Mouse (Mus musculus): ENCODE measurements around the gene Wdr78. TPM values are rescaled to one million over a fixed set of nuclear protein-coding genes. Genes with fewer than 3 reads are reported as not detected.

Gene Wdr78
- polyA plus RNA-seq, 2 experiments from 2014 or later, result 1.1 to 2.9 TPM

- ATAC-seq, result no peak
These were observed 66.3 kb downstream of the Wdr78 start for GRCm38 (mm10) chr4:103048046-103048445.

GRCm38 (mm10) chr4:103042997-103043396 lies 71.4 kb downstream of the Wdr78 start:
- no peak for ATAC-seq

- no peak for ATAC-seq
These were observed 74.5 kb downstream of the Wdr78 start for GRCm38 (mm10) chr4:103039838-103040191.

- ATAC-seq, result peak; percentile 19
These were observed 75.1 kb downstream of the Wdr78 start for GRCm38 (mm10) chr4:103039103-103039837.

- no peak for ATAC-seq
These were observed 85.9 kb downstream of the Wdr78 start for GRCm38 (mm10) chr4:103028177-103029088.

- no peak for ATAC-seq
These were observed 86.6 kb downstream of the Wdr78 start for GRCm38 (mm10) chr4:103027745-103028144.

- ATAC-seq, result no peak
These were observed 87.7 kb downstream of the Wdr78 start, which contains the start of gene Insl5 for GRCm38 (mm10) chr4:103026621-103027020. Gene Insl5, minus strand, starts transcription at chr4:103026842.

- ATAC-seq, result no peak
These were observed 100.9 kb downstream of the Wdr78 start for GRCm38 (mm10) chr4:103013490-103013889.

GRCm38 (mm10) chr4:103011823-103012222 lies 102.5 kb downstream of the Wdr78 start:
- ATAC-seq, result no peak

GRCm38 (mm10) chr4:103010734-103011133 lies 103.6 kb downstream of the Wdr78 start:
- ATAC-seq, result no peak

- peak; percentile 74 for ATAC-seq
These were observed 107.4 kb downstream of the Wdr78 start for GRCm38 (mm10) chr4:103006943-103007418.

GRCm38 (mm10) chr4:103006266-103006665 lies 108.1 kb downstream of the Wdr78 start:
- no peak for ATAC-seq

GRCm38 (mm10) chr4:103005190-103005945 lies 109.0 kb downstream of the Wdr78 start:
- no peak for ATAC-seq

GRCm38 (mm10) chr4:103004681-103005080 lies 109.7 kb downstream of the Wdr78 start:
- ATAC-seq, result no peak

GRCm38 (mm10) chr4:102991685-102992084 lies 122.7 kb downstream of the Wdr78 start:
- ATAC-seq, result no peak

- ATAC-seq, result peak; percentile 67
These were observed 123.6 kb downstream of the Wdr78 start for GRCm38 (mm10) chr4:102990595-102991340.

GRCm38 (mm10) chr4:102990016-102990415 lies 124.3 kb downstream of the Wdr78 start:
- no peak for ATAC-seq

GRCm38 (mm10) chr4:102989391-102989790 lies 125.0 kb downstream of the Wdr78 start:
- peak; percentile 37 for ATAC-seq

GRCm38 (mm10) chr4:102988526-102988925 lies 125.8 kb downstream of the Wdr78 start:
- ATAC-seq, result no peak
